Mouse (Mus musculus) urinary bladder, adult 18-20 months (tissue): Measurements from ENCODE around the gene Tmem126b.

Experiments
- DNase-seq, 2 experiments: peaks; one replicate each; pipeline ENCODE4 v3.0.0; 2022; ENCODE audit warnings: low spot score in 2 of 2, mixed read lengths in 2 of 2

The Tmem126b gene

DNA sequence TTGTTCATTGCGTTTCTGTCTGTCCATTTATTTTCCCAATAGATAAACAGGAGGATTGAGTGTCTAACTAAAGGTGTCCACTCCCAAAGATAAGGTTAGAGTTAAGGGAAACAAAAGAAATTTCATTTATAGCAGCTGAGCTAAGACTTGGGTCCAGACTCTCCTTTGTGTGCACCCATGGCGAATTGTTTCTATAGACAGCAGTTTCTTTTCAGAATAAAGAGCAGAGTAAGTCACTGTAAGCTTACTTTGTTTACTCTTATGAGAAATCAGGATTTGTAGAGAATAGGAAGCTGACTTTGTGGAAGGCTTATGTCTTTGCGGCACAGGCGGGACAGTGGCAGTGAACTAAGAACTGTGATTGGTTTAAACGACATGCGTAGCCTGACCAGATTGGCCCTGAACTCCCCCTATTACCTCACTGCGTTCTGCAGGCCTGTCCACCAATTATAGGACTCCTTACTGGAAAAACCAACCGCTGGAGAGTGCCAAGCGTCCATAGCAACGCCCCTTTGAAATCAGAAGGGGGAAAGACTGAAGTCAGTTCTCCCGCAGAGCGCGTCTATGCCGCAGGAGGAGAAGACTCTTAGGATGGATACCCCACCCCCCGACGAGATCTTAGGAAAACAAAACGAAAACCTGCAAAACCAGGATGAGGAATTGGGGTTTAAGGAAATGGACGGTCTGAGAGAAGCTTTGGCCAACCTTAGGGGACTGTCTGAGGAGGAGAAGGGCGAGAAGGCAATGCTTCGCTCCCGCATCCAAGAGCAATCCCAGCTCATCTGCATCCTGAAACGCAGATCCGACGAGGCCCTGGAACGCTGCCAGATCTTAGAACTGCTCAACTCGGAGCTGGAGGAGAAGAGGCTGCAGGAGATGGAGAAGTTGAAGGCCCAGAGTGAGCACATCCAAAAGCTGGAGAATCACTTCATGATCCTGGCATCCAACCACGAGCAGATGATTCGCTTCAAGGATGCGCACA lies 49.5 kb downstream of the Tmem126b start, which contains the start of gene Ccdc89:
Gene Ccdc89, plus strand, starts transcription at position 558 of the 982 bp plus-strand sequence.
- peak; percentile 53 to 70 for DNase-seq
